Mouse (Mus musculus): ENCODE data around the gene Twistnb. TPM values are rescaled to one million over a fixed set of nuclear protein-coding genes. Genes with fewer than 3 reads are reported as not detected.

The Twistnb gene
- 10 to 100 TPM in 3 of 4 experiments, 1 to 10 TPM in 1; 8.1 to 14.3 (median 13.3) TPM for total RNA-seq (2022)

DNA sequence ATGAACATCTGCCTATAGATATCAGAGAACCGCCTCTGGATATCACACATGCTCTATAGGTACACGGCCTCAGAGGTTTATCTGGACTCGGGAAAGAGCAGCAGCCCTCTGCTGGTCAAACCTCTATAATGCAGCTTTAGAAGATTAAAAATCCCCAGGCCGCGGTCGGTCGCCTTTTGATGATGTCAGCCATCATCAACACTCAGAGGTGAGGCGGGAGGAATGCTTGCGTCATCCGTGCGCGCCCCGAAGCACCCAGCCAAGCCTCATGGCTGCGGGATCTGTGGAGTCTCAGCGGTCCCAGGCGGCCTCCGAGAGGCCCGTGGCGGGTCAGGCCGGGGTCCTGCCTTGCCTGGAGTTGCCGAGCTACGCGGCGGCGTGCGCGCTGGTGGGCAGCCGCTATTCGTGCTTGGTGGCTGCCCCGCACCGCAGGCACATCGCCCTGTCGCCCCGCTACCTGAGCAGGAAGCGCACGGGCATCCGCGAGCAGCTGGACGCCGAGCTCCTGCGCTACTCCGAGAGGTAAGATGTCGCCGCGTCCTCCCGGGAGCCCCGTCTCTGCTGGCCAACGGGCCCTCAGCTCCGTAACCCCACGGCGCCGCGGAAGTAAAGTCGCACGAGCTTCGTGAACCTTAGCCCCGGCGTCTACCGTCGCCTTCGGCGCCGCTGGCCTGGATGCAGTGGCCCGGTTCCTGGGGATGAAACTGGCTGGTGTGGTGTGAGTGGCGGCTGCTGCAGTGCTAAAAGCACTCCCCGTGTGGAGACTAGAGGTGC lies at the start of gene Twistnb:
Gene Twistnb, plus strand, starts transcription at position 249 of the 774 bp plus-strand sequence.
- peak; percentile 95 to 99 for DNase-seq (ENCODE audit: low spot score in 2 of 2)

DNA sequence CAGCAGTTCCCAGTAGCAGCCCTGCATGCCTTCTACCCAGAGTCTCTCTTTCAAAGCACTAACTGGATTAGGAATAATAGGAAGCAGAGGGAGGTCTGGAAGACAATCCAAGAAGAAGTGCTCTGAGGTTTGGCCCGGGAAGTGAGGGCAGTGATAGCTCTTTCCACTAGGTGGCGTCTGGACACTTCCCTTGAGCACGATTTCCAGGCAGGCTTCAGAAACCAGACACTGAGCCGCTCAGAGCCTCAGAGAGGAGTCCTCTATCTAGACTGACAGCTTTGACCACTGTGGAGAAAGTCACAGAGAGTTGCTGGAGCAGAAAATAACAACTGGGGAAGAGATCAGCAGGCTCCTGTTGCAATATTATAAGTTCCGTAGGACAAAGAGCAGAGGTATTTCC lies 40.6 kb upstream of the Twistnb start:
- peak; percentile 31 to 44 for DNase-seq (ENCODE audit: low spot score in 2 of 2)

DNA sequence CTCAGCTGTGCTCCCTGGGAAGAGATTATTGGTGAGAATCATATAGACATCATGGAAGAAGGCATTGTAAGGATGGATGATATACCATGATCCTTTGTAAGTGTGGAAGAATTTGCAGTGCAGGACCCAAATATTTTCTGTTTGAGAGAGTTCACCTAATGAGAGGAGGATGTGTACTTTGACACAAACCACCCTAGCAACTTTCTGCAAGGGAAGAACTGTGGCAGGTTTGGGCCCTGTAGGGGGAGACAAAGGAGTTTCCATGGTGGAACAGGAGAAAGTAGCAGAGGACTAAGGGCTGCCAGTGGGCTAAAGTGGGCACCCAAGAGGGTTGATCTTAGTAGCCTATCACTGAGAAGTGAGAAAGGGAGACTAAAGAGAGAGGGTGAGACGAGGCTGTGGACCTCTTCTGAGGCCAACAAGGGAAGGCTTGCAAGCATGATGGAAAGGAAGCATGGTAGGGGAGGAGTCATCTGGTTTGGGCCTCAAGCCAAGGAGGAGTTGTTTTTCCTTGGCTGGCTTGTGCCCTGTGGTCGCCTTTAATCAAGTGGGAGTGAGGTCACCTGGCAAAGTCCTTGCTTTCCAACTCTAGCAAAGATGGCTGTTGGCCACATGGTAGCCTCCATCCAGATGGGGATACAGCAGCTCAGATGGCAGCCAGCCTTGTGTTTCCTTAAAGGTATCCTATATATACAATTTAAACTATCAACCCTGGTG lies 38.4 kb upstream of the Twistnb start:
- DNase-seq (ENCODE audit: low spot score in 2 of 2), result no peak

DNA sequence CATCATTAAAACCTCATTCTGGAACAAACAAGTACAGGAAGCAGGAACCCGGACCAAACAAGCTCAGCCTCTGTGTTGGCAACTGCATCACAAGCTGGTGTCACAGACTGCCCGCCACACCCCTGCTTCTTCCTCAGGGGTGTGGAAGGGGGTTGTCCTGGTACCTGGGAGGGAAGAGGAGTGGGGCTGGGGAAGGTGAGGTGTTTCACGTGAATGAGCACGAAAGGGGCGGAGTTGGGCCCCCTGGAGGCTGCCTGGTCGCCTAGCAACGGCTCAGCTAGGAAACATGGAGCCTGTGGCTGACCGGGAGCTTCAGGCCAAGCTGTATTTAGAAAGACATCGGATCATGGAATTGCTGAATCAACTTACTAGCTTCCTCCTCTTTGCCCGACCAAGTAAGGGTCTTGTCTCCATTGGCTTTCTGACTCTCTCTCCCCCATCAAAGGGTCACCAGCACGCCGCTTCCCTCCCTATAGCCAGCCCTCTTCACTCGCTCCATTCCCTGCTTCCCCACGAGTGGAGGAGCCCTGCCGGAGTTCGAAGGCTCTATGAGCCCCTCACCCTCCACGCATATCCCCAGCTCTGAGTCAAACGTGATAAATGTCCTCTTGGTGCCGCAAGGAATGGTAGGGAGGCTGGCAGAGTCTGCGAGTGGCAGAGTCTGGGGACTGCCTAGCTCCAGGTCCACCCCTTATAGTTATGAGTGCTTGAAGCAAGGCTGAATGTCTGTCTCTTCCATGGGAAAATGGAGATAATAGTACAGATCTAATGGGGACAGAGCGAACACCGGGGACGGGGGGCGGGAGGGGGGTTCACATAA lies 34.4 kb upstream of the Twistnb start, which contains the start of gene Efcab10:
Gene Efcab10, plus strand, starts transcription at position 51 of the 820 bp plus-strand sequence.
- peak; percentile 28 to 72 for DNase-seq (ENCODE audit: low spot score in 2 of 2)

DNA sequence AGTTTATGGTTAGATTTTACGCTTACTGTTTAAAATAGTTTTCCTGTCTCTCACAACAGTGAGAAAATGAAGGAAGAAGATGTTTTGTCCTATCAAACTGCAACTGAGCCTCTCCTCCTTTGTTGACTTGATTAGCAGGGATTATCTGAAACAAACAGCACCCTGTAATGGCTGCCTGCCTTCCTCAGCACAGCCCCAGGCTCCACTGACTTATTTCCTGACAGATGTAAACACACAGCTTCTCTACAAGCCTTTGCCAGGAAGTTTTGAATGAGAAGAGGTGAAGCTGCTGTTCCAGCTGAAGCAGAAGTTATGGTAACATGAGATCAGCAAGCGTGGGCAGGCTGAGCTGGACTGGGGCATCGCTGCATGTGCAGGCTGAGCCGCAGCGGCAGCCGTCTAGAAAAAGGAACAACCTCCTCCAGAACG lies 26.2 kb upstream of the Twistnb start:
- DNase-seq (ENCODE audit: low spot score in 2 of 2), result peak in 1 of 2 experiments; percentile 25

DNA sequence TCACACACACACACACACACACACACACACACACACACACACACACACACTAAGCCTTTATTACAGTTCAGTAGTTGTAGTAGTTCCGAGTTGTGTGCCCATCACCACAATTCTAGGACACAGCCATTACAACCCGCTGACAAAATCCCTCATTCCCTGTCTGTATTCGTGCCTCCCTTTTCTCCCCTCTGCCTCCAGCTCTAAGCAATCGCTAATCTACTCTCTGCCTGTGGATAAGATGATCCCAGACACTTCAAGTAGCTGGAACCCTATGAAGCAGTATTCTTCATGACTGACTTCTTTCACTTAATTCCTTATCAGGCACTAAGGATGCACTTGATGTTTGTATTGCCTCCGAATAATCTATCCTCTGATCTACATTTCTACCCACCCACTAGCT lies 24.4 kb upstream of the Twistnb start:
- no peak for DNase-seq (ENCODE audit: low spot score in 2 of 2)

DNA sequence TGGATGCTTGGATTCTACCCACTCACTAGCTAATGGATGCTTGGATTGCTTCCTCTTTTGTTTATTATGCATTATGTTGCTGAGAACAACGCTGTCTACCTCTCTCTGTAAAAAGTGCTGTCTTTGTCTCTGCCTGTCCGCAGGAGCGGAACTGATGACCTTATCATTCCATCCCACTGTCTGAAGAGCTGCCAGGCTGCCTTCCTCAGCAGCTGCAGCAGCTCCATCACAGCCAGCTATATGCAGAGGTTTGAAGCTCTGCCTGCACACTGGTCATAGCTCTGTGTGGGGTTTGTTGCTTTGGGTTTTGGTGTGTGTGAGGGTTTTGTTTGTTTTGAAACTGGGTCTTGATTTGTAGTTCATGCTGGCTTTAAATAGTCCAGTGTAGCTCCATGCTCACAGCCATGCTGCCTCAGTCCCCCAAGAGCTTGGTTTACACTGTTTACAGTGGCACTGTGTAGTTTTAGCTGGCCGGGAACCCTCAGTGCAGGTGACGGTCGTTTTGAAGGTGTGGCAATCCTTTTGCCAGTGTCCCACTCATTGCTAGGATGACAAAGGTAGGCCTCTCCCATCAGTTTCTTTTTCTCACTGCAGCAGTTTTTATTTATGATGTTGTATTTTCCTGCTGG lies 23.9 kb upstream of the Twistnb start:
- DNase-seq (ENCODE audit: low spot score in 2 of 2), result peak in 1 of 2 experiments; percentile 36

DNA sequence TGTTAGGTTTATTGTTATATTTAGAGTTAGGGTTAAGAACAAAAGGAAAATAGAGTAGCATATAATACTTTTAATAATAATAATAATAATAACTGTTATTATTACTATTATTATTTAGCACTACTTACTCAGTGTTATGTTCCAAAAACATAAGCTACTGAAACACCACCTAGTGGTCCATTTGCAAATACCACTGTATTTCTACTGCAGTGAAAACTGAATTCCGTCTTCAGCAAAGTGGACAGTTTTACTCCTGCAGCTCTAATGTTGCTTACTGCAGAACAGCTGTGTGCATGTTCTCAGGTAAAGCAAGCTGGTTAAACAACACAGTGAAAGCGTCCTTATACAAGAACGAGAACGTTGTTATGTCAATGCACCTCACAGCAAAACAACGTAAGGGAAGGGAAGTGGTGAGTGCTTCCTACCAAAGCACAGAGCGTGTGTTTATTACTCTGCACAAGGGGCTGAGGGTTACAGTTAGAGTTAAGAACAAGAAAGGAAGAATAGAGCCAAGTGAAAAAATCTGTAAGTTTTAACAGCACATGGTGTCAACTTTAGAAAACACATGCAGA lies 17.8 kb upstream of the Twistnb start:
- DNase-seq (ENCODE audit: low spot score in 2 of 2), result no peak

DNA sequence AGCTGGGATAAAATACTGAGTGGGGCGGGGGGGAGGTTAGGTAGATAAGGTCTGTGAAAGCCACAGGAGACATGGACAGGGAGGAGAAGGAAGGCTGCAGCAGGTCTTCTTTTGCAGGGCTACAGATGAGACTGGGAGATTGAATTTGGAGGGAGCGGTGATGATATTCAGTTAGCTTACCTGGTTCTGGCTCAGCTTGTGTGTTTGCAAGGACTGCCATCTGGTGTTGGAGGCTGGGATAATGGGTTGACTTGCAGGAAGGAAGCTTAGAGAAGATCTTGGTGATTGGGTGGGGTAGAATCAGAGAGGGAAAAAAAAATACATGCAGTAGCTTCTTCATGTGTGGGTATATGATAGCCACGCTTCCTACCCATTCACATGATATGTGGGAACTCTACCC lies 5.1 kb upstream of the Twistnb start:
- DNase-seq (ENCODE audit: low spot score in 2 of 2), result peak; percentile 38 to 51

DNA sequence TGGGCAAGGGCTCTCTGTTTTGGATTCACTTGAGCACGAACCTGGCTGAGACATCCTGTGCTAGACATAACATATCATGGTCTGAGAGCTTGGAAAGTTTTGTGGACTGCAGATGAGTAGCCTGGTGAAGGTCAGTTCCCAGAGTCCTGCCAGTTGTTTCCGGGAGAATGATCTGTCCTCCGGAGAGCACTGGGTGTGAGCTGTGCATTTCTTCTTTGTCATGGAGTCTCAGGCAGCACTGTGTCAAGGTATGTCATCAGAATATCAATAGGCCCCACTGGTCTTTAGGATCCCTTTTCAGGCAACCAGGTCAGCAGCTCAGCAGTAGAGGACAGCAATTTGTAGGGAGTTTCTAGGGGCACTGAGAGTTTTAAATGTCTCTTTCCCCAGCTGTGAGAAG lies 2.1 kb upstream of the Twistnb start:
- no peak for DNase-seq (ENCODE audit: low spot score in 2 of 2)

DNA sequence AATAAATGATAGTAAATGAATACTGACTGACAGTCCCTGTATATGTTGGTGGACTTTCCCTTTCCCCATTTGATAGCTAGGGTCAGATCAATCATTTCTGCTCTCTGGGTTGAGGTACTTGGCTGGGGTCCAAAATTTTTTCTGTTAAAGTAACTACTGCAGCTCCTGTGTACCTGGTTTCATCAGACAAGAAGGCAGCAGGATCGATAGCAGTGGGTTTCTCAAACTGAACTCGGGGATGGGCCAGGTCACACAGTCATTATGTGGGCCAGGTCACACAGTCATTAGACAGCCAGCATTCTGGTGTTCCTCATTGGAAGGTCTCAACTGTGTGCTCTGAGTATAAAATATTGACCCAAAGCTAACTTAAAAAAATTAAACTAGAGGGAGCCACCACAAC lies 1.7 kb upstream of the Twistnb start:
- no peak for DNase-seq (ENCODE audit: low spot score in 2 of 2)

DNA sequence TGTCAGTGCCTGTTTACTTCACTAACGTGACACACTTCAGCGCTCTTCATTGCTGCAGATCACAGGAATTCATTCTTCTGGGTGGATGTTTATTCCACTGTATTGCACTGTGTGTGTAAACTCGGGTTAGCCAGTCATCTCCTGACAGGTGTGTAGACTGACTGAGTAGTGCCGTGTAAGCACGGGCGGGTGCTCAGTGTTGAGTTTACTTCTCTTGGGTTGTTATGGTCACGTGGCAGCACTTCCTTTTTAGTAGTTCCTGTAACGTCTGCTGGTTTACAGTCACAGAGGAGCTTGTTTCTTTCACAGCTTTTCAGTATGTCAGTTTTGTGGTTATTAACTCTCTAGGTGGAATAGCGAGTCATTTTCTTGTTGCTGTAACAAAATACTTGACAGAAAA lies 4.4 kb downstream of the Twistnb start:
- no peak for DNase-seq (ENCODE audit: low spot score in 2 of 2)

DNA sequence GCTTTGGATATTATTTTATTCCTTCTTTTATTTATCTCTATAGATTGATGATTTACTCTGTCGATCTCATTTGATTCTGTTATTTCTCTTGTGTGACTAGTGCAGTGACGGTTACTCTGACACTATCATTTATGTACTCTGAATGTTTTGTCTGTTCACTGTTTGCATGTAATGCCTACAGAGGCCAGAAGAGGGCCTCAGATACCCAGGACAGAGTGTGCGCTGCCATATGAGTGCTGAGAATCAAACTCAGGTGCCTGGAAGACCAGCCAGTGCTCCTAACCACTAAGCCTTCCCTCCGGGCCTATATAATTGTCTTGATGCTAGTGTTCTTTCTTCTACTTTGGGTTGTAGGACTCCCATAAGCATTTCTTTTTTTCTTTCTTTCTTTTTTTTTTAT lies 5.3 kb downstream of the Twistnb start:
- no peak for DNase-seq (ENCODE audit: low spot score in 2 of 2)

DNA sequence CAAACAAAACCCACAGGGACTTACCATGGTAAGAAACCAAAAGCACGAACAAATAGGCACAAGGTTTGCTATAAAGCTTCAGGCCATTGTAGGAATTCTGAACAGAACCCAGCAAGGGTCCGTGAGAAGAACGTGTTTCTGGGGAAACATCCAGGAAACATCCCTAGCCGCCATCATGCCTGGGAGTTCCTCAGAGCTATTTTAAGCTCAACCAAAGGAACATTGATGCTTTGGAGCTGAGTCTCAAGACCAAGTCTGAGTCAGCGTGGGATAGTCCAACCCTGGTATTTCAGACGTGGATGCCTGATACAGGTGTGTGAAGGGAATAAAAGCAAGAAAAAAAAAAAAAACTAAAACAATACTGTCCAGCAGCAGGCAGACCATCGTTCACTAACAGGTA lies 26.0 kb downstream of the Twistnb start:
- DNase-seq (ENCODE audit: low spot score in 2 of 2), result no peak

DNA sequence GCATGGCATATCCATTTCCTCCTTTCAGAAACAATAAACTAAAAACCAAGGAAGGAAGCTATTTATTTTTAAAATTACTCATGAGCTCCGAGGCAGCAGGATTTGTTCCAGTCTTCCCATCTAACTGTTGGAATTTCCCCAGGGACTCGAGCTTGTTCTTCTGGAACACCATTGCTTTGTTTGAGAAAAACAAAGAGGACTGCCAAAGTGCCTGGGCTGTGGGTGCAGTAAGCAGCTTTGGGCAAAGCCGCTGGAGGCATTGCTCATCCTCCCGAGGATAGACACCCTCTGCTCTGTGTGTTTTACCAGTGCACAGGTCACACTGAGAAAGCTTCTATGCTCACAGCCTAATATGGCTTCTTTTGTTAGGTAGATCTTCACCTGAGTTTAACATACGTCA lies 26.8 kb downstream of the Twistnb start:
- no peak for DNase-seq (ENCODE audit: low spot score in 2 of 2)

DNA sequence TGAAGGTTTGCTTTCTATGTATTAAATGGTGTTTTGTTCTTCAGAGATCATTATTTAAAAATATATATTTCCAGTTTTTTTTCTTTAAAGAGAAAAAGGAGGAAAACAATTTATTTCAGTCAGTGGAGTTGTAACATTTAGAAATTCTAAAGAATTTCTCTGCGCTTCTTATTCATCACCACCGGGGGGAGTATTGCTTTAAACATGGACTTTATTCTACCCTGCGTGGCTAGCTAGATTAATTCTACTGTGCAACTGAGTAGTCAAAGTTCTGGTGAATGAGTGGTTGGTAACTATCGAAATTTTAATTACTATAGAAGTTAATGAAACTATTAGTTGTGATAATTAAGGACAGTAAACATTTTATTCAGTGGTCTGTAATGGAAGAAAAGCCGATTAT lies 51.5 kb downstream of the Twistnb start:
- DNase-seq (ENCODE audit: low spot score in 2 of 2), result no peak

DNA sequence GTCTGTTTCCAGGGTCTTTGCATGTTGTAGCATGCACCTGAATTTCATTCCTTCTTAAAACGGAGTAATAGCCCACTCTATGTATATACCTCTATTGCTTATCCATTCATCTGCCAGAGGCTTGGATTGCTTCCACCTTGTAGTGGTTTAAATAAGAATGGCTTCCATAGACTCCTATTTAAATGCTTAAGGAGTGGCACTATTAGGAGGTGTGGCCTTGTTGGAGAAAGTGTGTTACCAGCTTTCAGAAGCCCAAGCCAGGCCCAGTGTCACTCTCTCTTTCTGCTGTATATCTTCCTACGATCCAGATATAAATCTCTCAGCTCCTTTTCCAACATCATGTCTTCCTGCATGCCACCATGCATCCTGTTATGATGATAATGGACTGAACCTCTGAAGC lies 53.5 kb downstream of the Twistnb start:
- no peak for DNase-seq (ENCODE audit: low spot score in 2 of 2)

Measured in left cerebral cortex, adult 8-10 months (tissue).